Mouse (Mus musculus) c-Kit-positive CD71-negative TER-119-negative erythroid progenitor cells, embryonic 14.5 days (primary cell): ENCODE data around the gene Clec18a.
"Not testable (repeated sequence)": the region's sequence is repeated elsewhere in the genome, so short reads cannot be mapped to it uniquely, and the experiment has no call there.

ENCODE experiments used
- DNase-seq: peaks from one replicate; pipeline ENCODE4 v3.0.0-alpha.2; 2013; ENCODE audit warnings: low read depth

Gene Clec18a

GRCm38 (mm10) chr8:111056158-111056663, 36.0 kb downstream of the Clec18a start, which contains the start of gene Exosc6:
Exosc6 (plus strand) TSS chr8:111056339.
- peak; percentile 87 for DNase-seq

- no peak for DNase-seq
Measured at GRCm38 (mm10) chr8:111055661-111056060, 36.6 kb downstream of the Clec18a start.

DNA sequence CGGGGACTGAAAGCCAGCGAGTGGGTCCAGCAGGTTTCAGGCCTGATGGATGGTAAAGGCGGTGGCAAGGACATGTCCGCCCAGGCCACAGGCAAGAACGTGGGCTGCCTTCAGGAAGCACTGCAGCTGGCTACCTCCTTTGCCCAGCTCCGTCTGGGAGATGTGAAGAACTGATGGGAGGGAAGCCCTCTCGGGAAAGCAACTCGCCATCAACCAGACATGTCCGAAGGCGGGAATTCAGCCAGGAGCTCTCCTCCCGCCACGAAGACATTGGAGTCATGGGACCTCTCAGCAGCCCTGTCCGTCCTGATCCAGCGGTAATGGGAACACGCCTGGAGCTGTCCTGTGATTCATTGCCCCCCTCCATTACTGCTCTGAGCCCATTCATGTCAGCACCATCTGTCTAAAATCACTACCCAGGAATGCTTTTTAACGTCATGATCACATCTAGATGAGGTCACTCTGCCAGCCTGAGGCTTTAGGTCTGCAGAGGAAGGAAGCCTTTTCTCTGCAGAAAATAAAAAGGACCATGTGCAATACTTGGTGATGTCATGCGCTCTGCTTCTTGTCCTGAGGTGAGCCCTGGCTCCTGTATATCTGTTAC, 37.1 kb downstream of the Clec18a start:
- no peak for DNase-seq

- DNase-seq = no peak
Measured at GRCm38 (mm10) chr8:111053827-111054518, 38.3 kb downstream of the Clec18a start.

DNA sequence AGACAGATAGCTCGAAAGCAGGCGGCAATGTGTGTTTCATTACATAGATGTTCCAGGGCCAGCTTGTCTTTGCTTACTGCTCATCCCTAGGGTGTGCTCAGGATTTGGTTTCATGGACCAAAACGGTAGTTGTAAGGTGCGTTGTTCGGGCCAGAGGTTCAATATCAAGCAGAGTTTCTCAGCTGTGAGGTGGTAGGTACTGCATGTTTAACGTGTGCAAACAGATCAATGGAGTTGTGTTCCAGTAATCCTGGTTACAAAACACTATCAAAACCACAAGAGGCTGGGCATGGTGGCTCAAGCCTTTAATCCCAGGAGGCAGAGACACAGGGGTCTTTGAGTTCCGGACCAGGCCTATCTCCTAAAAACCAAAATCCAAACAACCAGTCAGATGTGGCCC, 43.1 kb downstream of the Clec18a start:
- no peak for DNase-seq

DNA sequence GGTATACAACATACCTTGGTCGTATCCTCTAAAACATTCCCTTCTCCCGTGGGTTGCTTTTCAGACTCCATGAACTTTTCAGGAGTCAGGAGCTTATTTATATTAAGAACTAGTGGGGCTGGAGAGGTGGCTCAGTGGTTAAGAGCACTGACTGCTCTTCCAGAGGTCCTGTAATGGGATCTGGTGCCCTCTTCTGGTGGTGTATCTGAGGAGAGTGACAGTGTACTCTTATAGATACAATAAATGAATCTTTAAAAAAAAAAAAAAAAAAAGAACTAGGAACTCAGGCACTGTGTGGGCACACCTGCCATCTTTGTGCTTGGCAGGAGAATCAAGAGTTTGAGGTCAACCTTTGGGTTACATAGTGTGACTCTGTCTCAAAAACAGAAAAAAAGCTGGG, 43.5 kb downstream of the Clec18a start:
- no peak for DNase-seq

DNA sequence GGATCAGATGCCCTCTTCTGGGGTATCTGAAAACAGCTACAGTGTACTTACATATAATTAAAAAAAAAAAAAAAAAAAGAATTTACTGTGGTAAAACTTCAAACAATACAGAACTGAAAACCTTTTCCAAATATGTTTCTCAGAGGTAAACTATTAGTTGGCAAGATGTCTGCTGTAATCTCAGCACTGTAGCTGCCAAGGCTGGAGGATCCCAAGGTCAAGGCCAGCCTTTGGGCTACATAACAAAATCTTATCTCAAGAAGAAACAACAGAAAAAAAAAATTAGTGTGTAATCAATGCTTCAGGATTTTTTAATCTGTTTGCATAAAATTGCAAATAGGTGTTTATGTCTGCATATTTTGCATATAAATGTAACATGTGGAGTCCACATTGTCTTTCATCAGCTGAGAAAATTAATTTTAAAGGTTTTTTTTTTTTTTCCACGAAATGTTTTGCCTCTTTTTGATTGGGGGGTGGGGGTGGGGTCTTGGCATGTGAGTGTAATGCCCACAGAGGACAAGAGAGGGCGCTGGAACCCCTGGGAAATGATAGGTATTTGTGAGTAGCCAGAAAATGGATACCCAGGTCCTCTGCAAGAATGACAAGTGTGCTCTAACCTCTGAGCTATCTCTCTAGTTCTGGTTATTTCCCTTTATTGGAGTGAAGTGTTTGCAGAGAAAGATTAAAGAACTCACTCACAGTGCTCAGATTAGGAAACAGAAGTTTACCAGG, 48.1 kb downstream of the Clec18a start:
- DNase-seq = no peak

DNA sequence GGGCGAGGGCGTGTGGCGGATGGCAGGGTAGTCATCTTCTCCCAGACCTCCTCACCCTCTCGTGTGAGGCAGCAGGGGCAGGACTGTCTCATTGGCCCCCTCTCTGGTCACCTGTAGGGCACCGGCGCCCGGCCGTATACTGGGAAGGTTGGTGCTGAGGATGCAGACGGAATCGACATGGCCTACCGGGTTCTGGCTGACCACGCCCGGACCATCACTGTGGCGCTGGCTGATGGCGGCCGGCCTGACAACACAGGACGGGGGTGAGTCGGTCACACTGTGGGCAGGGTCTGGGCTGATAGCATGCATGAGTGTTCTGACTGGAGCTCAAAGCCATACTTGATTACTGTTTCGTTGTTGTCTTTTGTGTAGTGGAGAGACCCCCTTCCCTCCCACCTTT, 49.7 kb downstream of the Clec18a start:
- no peak for DNase-seq

DNA sequence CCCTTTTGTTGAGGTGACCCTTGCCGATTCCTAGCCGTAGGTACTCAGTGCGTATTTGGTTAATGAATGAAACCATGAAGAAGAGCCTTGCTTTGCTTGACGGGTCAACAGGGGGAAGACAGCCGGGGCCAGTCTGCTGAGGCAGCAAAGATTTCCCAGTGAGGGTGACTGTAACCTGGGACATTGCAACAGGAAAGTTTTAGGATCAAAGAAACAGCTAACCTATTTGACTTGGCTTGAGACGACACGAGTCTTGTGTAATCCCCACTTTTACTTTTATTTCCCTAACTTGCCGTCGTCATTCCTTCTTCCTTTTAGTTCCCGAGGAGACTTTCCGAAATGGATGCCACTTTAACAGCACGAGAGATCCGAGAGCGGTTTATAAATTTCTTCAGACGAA, 55.6 kb downstream of the Clec18a start:
- no peak for DNase-seq

DNA sequence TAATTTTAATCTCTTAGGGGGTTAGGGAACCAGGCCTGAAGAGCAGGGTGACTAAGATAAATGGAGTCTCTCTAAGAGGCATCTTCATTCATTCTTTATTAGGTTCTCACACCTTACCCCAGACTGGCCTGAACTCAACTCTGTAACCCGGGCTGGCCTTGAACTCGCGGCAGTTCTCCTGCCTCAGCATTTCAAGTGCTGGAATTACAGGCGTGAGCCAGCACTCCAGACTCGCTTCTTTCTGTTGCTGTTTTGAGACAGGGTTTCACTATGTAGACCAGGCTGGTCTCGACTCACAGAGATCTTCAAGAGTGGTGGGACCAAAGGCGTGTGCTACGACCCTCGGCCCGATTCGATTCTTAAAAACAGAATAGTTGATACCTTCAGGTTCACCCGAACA, 58.0 kb downstream of the Clec18a start:
- DNase-seq = no peak

DNA sequence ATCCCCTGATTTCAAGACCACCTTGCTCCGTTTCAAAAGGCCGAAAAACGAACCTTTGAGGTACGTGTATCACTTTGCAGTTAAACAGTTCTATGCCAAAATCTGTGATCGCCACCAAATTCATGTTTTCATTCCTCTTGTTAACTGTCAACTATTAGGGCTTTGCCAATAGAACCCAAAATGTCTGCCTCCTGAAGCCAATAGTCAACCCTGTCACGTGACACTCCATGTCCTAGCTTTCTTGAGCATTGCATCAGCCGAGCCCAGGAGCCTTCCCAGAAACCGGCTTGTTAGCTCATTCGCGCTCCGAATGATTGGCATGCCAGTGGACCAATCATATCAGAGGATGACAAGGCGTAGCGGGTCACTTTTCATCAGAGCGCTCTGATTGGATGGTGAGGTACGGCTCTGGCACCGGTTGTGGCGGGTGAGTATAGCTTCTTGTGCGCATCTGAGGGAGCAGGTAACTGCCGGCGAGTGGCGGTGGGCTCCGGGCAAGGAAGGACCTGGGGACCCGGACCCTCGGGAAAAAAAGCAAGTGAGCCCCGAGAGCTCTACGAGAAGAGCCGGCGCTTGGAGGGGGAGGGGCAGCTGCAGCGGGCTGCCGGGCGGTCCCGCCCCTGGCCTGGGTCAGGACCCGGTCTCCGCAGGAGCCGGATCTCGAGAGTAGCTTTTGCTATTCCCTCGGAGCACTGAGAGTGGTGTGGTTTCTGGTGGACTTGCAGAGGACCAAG, 58.6 kb downstream of the Clec18a start:
- DNase-seq = peak; percentile 100

DNA sequence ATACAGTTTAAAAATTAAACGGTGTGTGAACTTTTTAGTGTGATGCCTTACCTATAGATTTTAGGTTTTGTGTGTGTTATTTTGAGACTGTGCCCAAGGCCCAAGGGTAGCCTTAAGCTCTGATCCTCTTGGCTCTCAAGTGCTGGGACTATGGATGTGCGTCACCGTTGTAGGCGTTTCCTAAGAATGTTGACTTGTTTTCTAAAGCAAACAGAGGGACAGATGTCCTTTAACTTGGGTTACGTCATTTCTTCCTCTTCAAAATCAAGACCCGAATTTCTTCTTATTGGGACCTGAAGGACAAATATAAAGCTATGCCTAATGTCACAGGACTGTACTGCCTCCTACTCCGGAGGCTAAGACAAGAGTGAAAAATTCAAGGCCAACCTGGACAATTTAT, 59.3 kb downstream of the Clec18a start, which contains the start of gene Aars:
Gene Aars (plus strand): TSS at position 229 of the 400 bp plus-strand sequence.
- DNase-seq = no peak

- DNase-seq = no peak
Measured at GRCm38 (mm10) chr8:111031572-111031971, 60.7 kb downstream of the Clec18a start, which contains the start of gene Ddx19b. Ddx19b (minus strand) TSS chr8:111031751.

- DNase-seq = no peak
Measured at GRCm38 (mm10) chr8:111030045-111030444, 62.2 kb downstream of the Clec18a start.

GRCm38 (mm10) chr8:111029589-111029988, 62.6 kb downstream of the Clec18a start:
- DNase-seq = no peak

DNA sequence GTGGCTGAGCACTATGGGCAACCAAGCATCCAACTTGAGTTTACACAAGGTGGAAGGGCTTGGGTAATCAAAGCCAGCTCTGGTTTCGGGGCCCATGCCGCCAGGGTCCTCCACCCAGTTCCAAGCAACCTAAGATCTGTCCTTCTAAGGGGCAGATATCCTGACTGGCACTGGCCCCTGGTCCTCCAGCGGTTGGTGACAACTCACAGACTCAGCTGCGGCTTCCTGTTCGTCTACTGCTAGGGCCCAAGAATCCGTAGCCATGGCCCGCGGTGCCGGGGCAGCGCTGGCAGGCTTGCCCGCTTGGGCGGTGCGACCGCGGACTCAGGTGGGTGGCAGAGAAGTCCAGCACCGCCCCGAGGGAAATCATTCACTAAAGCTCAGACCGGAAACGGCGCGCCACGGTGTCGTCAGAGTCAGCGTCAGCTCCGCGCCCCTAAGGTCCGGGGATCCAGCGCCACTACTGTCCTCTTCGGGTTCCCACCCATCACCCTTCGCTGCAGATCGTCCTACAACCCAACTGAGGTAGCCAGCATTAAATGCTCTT, 64.8 kb downstream of the Clec18a start:
- DNase-seq = peak; percentile 82

DNA sequence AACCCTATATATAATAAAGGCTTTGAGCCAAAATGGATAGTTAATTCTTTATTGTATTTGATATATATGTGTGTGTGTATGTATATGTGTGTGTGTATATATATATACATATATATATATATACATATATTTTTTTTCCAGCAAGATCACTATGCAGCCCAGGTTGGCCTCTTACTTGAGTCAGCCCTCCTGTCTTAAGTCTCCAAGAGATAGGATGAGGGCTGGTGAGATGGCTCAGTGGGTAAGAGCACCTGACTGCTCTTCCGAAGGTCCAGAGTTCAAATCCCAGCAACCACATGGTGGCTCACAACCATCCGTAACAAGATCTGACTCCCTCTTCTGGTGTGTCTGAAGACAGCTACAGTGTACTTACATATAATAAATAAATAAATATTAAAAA, 65.6 kb downstream of the Clec18a start:
- not testable (repeated sequence) for DNase-seq

DNA sequence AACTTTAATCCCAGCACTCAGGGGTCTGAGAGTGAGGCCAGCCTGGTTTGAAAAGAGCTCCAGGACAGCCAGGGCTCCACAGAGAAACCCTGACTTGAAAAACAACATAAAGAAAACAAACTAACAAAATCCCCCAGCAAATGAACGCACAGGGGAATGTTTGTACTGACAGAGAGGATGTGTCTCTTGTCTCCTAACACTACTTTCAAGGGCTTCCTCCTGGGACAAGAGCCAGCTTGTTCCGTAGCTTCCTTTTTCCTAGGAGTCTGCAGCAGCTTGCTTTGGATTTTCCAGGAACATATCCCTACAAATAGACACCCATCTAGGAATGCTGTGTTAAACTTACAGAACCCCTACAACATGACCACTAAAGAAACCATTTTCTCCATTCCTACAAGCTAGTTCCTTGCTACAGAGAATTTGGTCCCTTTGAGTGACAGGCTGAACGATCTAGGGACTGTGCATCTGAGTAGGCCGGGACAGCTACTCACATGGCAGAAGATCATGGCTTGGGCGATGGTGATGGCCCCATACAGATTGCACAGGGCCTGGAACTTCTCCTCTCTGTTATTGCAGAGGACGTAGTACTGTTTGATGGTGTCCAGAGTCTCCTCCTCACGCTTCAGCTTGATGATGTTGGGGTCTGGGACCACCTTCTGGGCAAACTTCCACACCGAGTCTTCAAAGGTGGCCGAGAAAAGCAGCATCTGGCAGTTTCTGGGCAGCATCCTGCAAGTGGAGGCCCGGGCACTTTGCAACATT, 81.8 kb downstream of the Clec18a start:
- DNase-seq = not testable (repeated sequence)
